Mouse (Mus musculus) bone marrow, adult 2 months (tissue): Measurements from ENCODE around the gene Fbxo46. TPM values are rescaled to one million over a fixed set of nuclear protein-coding genes. Genes with fewer than 3 reads are reported as not detected.
A peak's percentile ranks its signal among the peaks of the same experiment; 100 is the strongest.

ENCODE experiments used
- H3K27ac ChIP-seq: fragments of 200-500 bp; 2 replicates; pipeline ENCODE4 v1.5.1; 2012; ENCODE audit warnings: low read depth, mild to moderate bottlenecking, control low read depth, inconsistent platforms, low read length; ENCODE audit not compliant: control insufficient read depth, poor library complexity, insufficient read depth
- H3K4me1 ChIP-seq: fragments of 200-500 bp; 2 replicates; pipeline ENCODE4 v1.6.1; 2011; ENCODE audit warnings: low read length; ENCODE audit not compliant: control insufficient read depth, insufficient read depth
- H3K4me3 ChIP-seq: fragments of 200-500 bp; replicated peaks from 2 replicates; pipeline ENCODE3; 2011; ENCODE audit warnings: mild to moderate bottlenecking, low read depth, low read length, control low read depth; ENCODE audit not compliant: control insufficient read depth
- CTCF ChIP-seq: fragments of 200-500 bp; IDR thresholded peaks from 2 replicates; pipeline ENCODE4 v1.5.1; 2011; ENCODE audit warnings: low read length, control low read depth; ENCODE audit not compliant: control insufficient read depth, insufficient read depth
- POLR2A ChIP-seq: fragments of 200-500 bp; IDR thresholded peaks from 2 replicates; pipeline ENCODE4 v1.6.1; 2011; ENCODE audit warnings: low read depth, mild to moderate bottlenecking, control low read depth, low read length, borderline replicate concordance; ENCODE audit not compliant: control insufficient read depth
- WGBS: fragments of 180-500 bp; shearing (Covaris S2); methylation state at CpG from one replicate; pipeline ENCODE4 v1.1.7; 2018; 5-methylcytosine and 5-hydroxymethylcytosine counted together
- polyA plus RNA-seq: library from polyadenylated mRNA; stranded (reverse); fragments of >200 nt; gene quantifications from 2 replicates; pipeline ENCODE4 v1.2.4, GENCODE M21; 2011; ENCODE audit warnings: low replicate concordance; ENCODE audit not compliant: missing spikeins, insufficient read depth, insufficient read length

The Fbxo46 gene
- polyA plus RNA-seq, 1 experiment: 4.8 TPM

GRCm38 (mm10) chr7:19086760-19087159 is 32.9 kb upstream of the Fbxo46 start:
- H3K4me1 ChIP-seq: peaks cover 4% of the 10 kb centered on the region; the same call in 1 of the 2 replicates

GRCm38 (mm10) chr7:19088813-19089212 is 30.8 kb upstream of the Fbxo46 start:
- H3K4me3 ChIP-seq: no peak overlapping the region
- no peak overlapping the region for H3K27ac ChIP-seq
- TF ChIP-seq CTCF: peak; percentile 90
- TF ChIP-seq POLR2A: no peak
- 19% methylated on average over 10 of the region's 10 CpGs for WGBS
- H3K4me1 ChIP-seq: peaks cover 6% of the 10 kb centered on the region; the same call in 1 of the 2 replicates

More at GRCm38 (mm10) chr7:19086760-19087159, 32.9 kb upstream of the Fbxo46 start:
- whole genome bisulfite sequencing: 75% methylated on average over 18 of the region's 18 CpGs
- Histone ChIP-seq H3K27ac (no peak overlapping the region), H3K4me3 (no peak overlapping the region)
- TF ChIP-seq CTCF (no peak), POLR2A (no peak)

GRCm38 (mm10) chr7:19091913-19092312 is 27.7 kb upstream of the Fbxo46 start:
- H3K27ac ChIP-seq: no peak overlapping the region
- 72% methylated on average over 17 of the region's 17 CpGs for WGBS

GRCm38 (mm10) chr7:19092381-19093173 is 27.1 kb upstream of the Fbxo46 start:
- H3K27ac ChIP-seq: peak overlapping the region; percentile 7; the same call in 1 of the 2 replicates
- H3K4me1 ChIP-seq: peaks cover 2% of the 10 kb centered on the region; the same call in 1 of the 2 replicates
- no peak overlapping the region for H3K4me3 ChIP-seq
- 14% methylated on average over 38 of the region's 38 CpGs for WGBS
- no peak for TF ChIP-seq POLR2A
- no peak for TF ChIP-seq CTCF

More at GRCm38 (mm10) chr7:19091913-19092312, 27.7 kb upstream of the Fbxo46 start:
- Histone ChIP-seq H3K4me3 (no peak overlapping the region), H3K4me1 (peaks cover 2% of the 10 kb centered on the region; the same call in 1 of the 2 replicates)
- TF ChIP-seq POLR2A (no peak), CTCF (no peak)

GRCm38 (mm10) chr7:19093174-19093521 is 26.5 kb upstream of the Fbxo46 start:
- Histone ChIP-seq H3K4me1 (peaks cover 2% of the 10 kb centered on the region; the same call in 1 of the 2 replicates), H3K4me3 (peak overlapping the region; percentile 34), H3K27ac (no peak overlapping the region)
- TF ChIP-seq CTCF (peak; percentile 90), POLR2A (no peak)
- WGBS: 0% methylated on average over 12 of the region's 15 CpGs

GRCm38 (mm10) chr7:19093537-19094385 is 25.9 kb upstream of the Fbxo46 start:
- TF ChIP-seq CTCF: no peak
- peak; percentile 62; the same call in 1 of the 2 replicates for TF ChIP-seq POLR2A
- WGBS: under 1% methylated on average over 45 of the region's 45 CpGs
- peak overlapping the region; percentile 54; the same call in 1 of the 2 replicates for H3K27ac ChIP-seq
- H3K4me1 ChIP-seq: peaks cover 2% of the 10 kb centered on the region; the same call in 1 of the 2 replicates
- H3K4me3 ChIP-seq: peak overlapping the region; percentile 62

- H3K4me1 ChIP-seq: peaks cover 2% of the 10 kb centered on the region; the same call in 1 of the 2 replicates
- no peak for TF ChIP-seq CTCF
- TF ChIP-seq POLR2A: no peak
- 2% methylated on average over 31 of the region's 36 CpGs for WGBS
- peak within 1 kb of the TSS; percentile 62 for H3K4me3 ChIP-seq
- peak within 1 kb of the TSS; percentile 54; the same call in 1 of the 2 replicates for H3K27ac ChIP-seq
Observed at GRCm38 (mm10) chr7:19094471-19094825, 25.2 kb upstream of the Fbxo46 start, which contains the start of gene Six5. Six5 (plus strand) TSS chr7:19094594.
